14 mouse cellular contexts compared by ENCODE assay signal in the genomic region with DNA sequence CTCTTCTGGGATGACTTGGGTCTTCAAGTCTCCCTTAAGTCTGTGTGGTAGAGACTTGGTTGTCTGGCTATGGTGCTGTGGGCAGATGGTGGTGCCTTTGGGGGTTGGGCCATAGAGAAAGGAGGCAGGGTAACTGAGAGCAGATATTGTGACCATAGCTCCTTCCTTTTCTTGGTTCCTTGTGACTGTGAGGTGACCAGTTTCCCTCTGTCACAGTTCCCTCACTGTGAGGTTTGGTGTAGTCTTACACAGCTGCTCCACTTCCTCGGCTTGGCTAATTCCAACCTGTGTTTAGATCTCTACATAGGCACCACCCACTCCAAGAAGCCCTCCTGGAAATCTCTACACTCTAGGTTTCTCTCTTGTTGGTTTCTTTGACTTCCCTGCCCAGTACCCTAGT. TPM values are rescaled to one million over a fixed set of nuclear protein-coding genes. Genes with fewer than 3 reads are reported as not detected.
"Had no signal": no experiment of that assay in that cellular context is flagged by ENCODE, and none has a peak within 500 bp of the region (broad histone marks: within the 10 kb centered on the region; RNA-seq: fewer than 3 reads in every experiment).

No protein-coding gene starts in this region.

- H3K9me3 ChIP-seq: intestine, embryonic 15.5 days; limb, embryonic 10.5 days; lung, embryonic 15.5 days; neural tube, embryonic 12.5 days had no signal

- H3K36me3 ChIP-seq: intestine, embryonic 15.5 days; neural tube, embryonic 12.5 days had no signal

- H3K4me2 ChIP-seq: intestine, embryonic 15.5 days; lung, embryonic 15.5 days; neural tube, embryonic 12.5 days had no signal

- H3K27me3 ChIP-seq: intestine, embryonic 15.5 days; lung, embryonic 15.5 days had no signal

- DNase-seq: kidney, adult 18-20 months; kidney, postnatal 25 days; midbrain, embryonic 14.5 days; right cerebral cortex, postnatal 4 days; spleen, adult 18-20 months; thymus, adult 18-20 months; thymus, postnatal 14 days had no signal

- H3K27ac ChIP-seq: intestine, embryonic 15.5 days; left cerebral cortex, adult 2 months; limb, embryonic 10.5 days; liver, embryonic 14.5 days; lung, embryonic 15.5 days; neural tube, embryonic 12.5 days had no signal

- H3K9ac ChIP-seq: intestine, embryonic 15.5 days; liver, embryonic 14.5 days; lung, embryonic 15.5 days; neural tube, embryonic 12.5 days had no signal

- H3K4me1 ChIP-seq: neural tube, embryonic 12.5 days had no signal

- H3K4me3 ChIP-seq: intestine, embryonic 15.5 days; left cerebral cortex, adult 2 months; limb, embryonic 10.5 days; lung, embryonic 15.5 days; neural tube, embryonic 12.5 days had no signal

- ATAC-seq: intestine, embryonic 15.5 days had no signal

RNA-seq across cellular contexts. Expression of gene Syt17, which starts 36.0 kb away (rescaled TPM):
- total RNA-seq: neutrophil, adult 5-6 weeks had no signal
